In the genomic region with DNA sequence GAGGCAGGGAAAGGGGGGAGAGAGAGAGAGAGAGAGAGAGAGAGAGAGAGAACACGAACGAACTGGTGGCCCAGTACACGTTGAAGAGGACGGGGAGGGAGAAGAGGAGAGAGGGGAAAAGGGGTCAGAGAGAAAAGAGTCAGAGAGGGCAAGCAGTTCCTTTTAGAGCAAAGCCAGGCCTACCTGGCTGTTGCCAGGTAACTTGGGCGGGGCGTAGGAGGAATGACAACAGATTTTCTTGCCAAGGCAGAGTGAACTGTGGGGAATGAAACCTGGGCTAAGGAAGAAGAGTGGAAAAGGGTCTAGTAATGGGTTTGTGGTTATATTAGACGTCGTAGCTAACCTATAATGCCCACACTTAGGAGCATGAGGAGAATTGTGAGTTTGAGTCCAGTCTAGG, we compare ENCODE assay signal across 8 mouse cellular contexts. TPM values are rescaled to one million over a fixed set of nuclear protein-coding genes. Genes with fewer than 3 reads are reported as not detected.
DNase-seq lines count a peak whose midpoint lies in the region; ATAC-seq and TF ChIP-seq lines count a peak whose summit lies in the region.
"Had no signal": no experiment of that assay in that cellular context is flagged by ENCODE, and none has a peak within 500 bp of the region (broad histone marks: within the 10 kb centered on the region; RNA-seq: fewer than 3 reads in every experiment).

No protein-coding gene starts in this region.

- peaks cover 24% of the 10 kb centered on the region for H3K4me1 ChIP-seq in thymus, adult 2 months (replicated peaks; ENCODE audit: control insufficient read depth, insufficient read depth, low read length)
- H3K4me1 ChIP-seq in liver, embryonic 16.5 days (ENCODE audit: control insufficient read depth, low read depth, low read length): peaks cover 19% of the 10 kb centered on the region

- peak overlapping the region; percentile 18; the same call in 1 of the 2 replicates for H3K4me3 ChIP-seq in thymus, adult 2 months (ENCODE audit: control insufficient read depth, insufficient read depth, low read length)
- H3K4me3 ChIP-seq in liver, embryonic 16.5 days (ENCODE audit: low read depth, low read length): peak overlapping the region; percentile 79

- DNase-seq in thymus, adult 2 months: no peak
- no peak for DNase-seq in thymus, postnatal 36 days
- peak; percentile 14 for DNase-seq in gonadal fat pad, adult 2 months (ENCODE audit: low read depth)
- DNase-seq in left cerebral cortex, adult 8-10 months (ENCODE audit: low spot score in 2 of 2): no peak
- DNase-seq in spleen, postnatal 10 days (ENCODE audit: low spot score in 2 of 2): no peak
- DNase-seq: cerebellum, adult 11 months had no signal

- no peak for TF ChIP-seq CTCF in thymus, adult 2 months (IDR thresholded peaks at IDR 0.05; ENCODE audit: borderline replicate concordance, control insufficient read depth, extremely low read depth, insufficient read depth, low read length, poor library complexity)

- WGBS in thymus, adult 2 months: 48% methylated on average over 8 of the region's 8 CpGs
- 50% methylated on average over 8 of the region's 8 CpGs for WGBS in liver, embryonic 16.5 days (ENCODE audit: insufficient replicate concordance)

- no peaks in the 10 kb centered on the region for H3K9me3 ChIP-seq in liver, embryonic 16.5 days (replicated peaks; ENCODE audit: control insufficient read depth, low read length)

- no peak overlapping the region for H3K27ac ChIP-seq in thymus, adult 2 months (ENCODE audit: control insufficient read depth, insufficient read depth, low read length)
- no peak overlapping the region for H3K27ac ChIP-seq in liver, embryonic 16.5 days (ENCODE audit: low read length)

- no peak for TF ChIP-seq POLR2A in thymus, adult 2 months (IDR thresholded peaks at IDR 0.05; ENCODE audit: control insufficient read depth, extremely low read depth, insufficient read depth, low read length, poor library complexity)

- no peaks in the 10 kb centered on the region for H3K36me3 ChIP-seq in thymus, adult 2 months (ENCODE audit: control insufficient read depth, insufficient read depth, low read length)
- peaks cover 5% of the 10 kb centered on the region; the same call in 1 of the 2 replicates for H3K36me3 ChIP-seq in liver, embryonic 16.5 days (ENCODE audit: control insufficient read depth, insufficient read depth)

- no peak overlapping the region for H3K9ac ChIP-seq in liver, embryonic 16.5 days (ENCODE audit: low read depth, low read length)

- H3K27me3 ChIP-seq in thymus, adult 2 months (ENCODE audit: control insufficient read depth, insufficient read depth, low read length): no peaks in the 10 kb centered on the region
- no peaks in the 10 kb centered on the region for H3K27me3 ChIP-seq in liver, embryonic 16.5 days (ENCODE audit: control insufficient read depth, insufficient read depth, low read depth, low read length)

- ATAC-seq in liver, embryonic 16.5 days (ENCODE audit: low read depth): no peak
- ATAC-seq in megakaryocyte-erythroid progenitor cell, adult 5-6 weeks (replicated peaks; ENCODE audit: low FRiP score, low TSS enrichment, poor library complexity, severe bottlenecking): no peak

- peak overlapping the region; percentile 84 for H3K4me2 ChIP-seq in liver, embryonic 16.5 days (ENCODE audit: low read depth, low read length)

RNA-seq across cellular contexts. Expression of a gene that starts 0.9 kb away (rescaled TPM):
- 5.1 and 6.8 TPM in 2 replicates for polyA plus RNA-seq in thymus, adult 2 months (2012; rRNA removed)
- polyA plus RNA-seq in gonadal fat pad, adult 2 months (2012; rRNA removed): 6.4 and 8.2 TPM in 2 replicates
- polyA plus RNA-seq in liver, embryonic 16.5 days (2015; fragmentation: Nextera tagmentation; extraction: Ambion mirVana): 11.4 and 13.4 TPM in 2 replicates
- 10 to 100 TPM in 3 of 4 experiments, 1 to 10 TPM in 1; 7.5 to 14.8 (median 10.9) TPM for total RNA-seq in left cerebral cortex, adult 8-10 months (2022)
- 23.4 and 30.9 TPM in 2 replicates for total RNA-seq in megakaryocyte-erythroid progenitor cell, adult 5-6 weeks (2014; fragmentation: Nextera tagmentation)
- total RNA-seq in megakaryocyte-erythroid progenitor cell, adult 5-6 weeks (2017): 19.0 and 22.6 TPM in 2 replicates

RNA-seq across cellular contexts. Expression of a gene that starts 11.0 kb away (rescaled TPM):
- polyA plus RNA-seq in thymus, adult 2 months (2012; rRNA removed): 4.5 and 5.1 TPM in 2 replicates
- polyA plus RNA-seq in gonadal fat pad, adult 2 months (2012; rRNA removed): 10.5 and 14.3 TPM in 2 replicates
- polyA plus RNA-seq in liver, embryonic 16.5 days (2015; fragmentation: Nextera tagmentation; extraction: Ambion mirVana): 7.0 and 7.3 TPM in 2 replicates
- total RNA-seq in left cerebral cortex, adult 8-10 months (2022): 10 to 100 TPM in 2 of 4 experiments, 1 to 10 TPM in 2; 6.9 to 12.6 (median 9.4) TPM
- not detected in 2 replicates for total RNA-seq in megakaryocyte-erythroid progenitor cell, adult 5-6 weeks (2014; fragmentation: Nextera tagmentation)
- 0.23 TPM in 1 of 2 replicates, not detected in the other for total RNA-seq in megakaryocyte-erythroid progenitor cell, adult 5-6 weeks (2017)

RNA-seq across cellular contexts. Expression of a gene that starts 40.8 kb away (rescaled TPM):
- 4.3 and 4.9 TPM in 2 replicates for polyA plus RNA-seq in thymus, adult 2 months (2012; rRNA removed)
- 7.1 and 8.7 TPM in 2 replicates for polyA plus RNA-seq in gonadal fat pad, adult 2 months (2012; rRNA removed)
- polyA plus RNA-seq in liver, embryonic 16.5 days (2015; fragmentation: Nextera tagmentation; extraction: Ambion mirVana): 4.8 and 5.4 TPM in 2 replicates
- total RNA-seq in left cerebral cortex, adult 8-10 months (2022): 1 to 10 TPM; 2.8 to 5.7 (median 4.6) TPM
- 7.1 and 9.1 TPM in 2 replicates for total RNA-seq in megakaryocyte-erythroid progenitor cell, adult 5-6 weeks (2014; fragmentation: Nextera tagmentation)
- 5.0 TPM in 2 replicates for total RNA-seq in megakaryocyte-erythroid progenitor cell, adult 5-6 weeks (2017)

RNA-seq across cellular contexts. Expression of a gene that starts 53.7 kb away (rescaled TPM):
- polyA plus RNA-seq in thymus, adult 2 months (2012; rRNA removed): 3.6 and 5.1 TPM in 2 replicates
- 0.67 and 0.70 TPM in 2 replicates for polyA plus RNA-seq in gonadal fat pad, adult 2 months (2012; rRNA removed)
- 9.0 and 9.7 TPM in 2 replicates for polyA plus RNA-seq in liver, embryonic 16.5 days (2015; fragmentation: Nextera tagmentation; extraction: Ambion mirVana)
- total RNA-seq in left cerebral cortex, adult 8-10 months (2022): 1 to 10 TPM; 3.4 to 4.9 (median 3.6) TPM
- 42.8 and 42.9 TPM in 2 replicates for total RNA-seq in megakaryocyte-erythroid progenitor cell, adult 5-6 weeks (2014; fragmentation: Nextera tagmentation)
- total RNA-seq in megakaryocyte-erythroid progenitor cell, adult 5-6 weeks (2017): 49.8 and 50.6 TPM in 2 replicates
